Mouse (Mus musculus) cerebellum, adult (tissue): ENCODE measurements at regions not wholly inside any gene's neighbourhood (a gene's known extent, or its start where the extent isn't known, plus 50 kb on each side); places are given as distances from the start of the nearest gene placed in this dataset.
"Not testable (repeated sequence)": the region's sequence is repeated elsewhere in the genome, so short reads cannot be mapped to it uniquely, and the experiment has no call there.

Experiments
- ATAC-seq: cut with Nextera tagmentation; 2 replicates; pipeline ENCODE4 v1.9.2; 2017; ENCODE audit warnings: mild to moderate bottlenecking, moderate library complexity, mixed read lengths; ENCODE audit not compliant: insufficient number of reproducible peaks, low FRiP score, low TSS enrichment

DNA sequence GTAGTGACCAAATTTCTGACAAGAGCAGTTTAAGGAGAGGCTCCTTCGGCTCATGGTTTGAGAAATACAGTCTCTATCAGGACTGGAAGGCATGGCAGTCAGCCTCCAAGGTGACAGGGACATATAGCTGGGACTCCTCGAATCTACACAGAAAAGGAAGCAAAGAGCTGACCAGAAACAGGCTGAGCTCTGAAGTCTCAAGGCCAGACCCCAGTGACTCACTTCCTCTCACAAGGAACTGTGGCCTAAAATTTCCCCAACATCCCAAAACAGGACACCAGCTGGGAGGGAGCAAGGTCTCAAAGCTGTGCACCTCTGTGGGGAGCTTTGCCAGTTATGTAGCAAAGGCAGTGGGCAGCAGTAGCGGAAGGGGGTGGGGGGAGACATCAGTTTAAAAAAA lies 110.7 kb downstream of the Sox4 start:
- ATAC-seq: no peak

DNA sequence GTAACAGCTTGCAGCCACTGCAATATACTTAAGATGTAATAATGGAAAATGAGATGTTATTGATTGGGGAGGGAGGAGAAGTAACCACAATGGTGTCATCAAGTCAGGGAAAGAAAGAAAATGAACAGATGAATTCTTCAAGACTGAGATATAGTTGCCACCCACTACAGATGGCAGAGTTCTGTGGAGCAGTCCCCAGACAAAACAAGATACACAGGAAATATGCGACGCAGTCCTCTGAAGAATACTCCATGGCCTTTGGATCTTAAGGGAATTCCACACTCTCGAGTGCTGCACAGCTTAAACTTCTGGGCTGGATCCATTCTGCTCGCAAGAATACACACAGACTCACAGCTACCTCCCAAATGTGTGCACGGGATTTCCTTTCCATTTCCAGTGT lies 113.4 kb downstream of the Sox4 start:
- no peak for ATAC-seq

DNA sequence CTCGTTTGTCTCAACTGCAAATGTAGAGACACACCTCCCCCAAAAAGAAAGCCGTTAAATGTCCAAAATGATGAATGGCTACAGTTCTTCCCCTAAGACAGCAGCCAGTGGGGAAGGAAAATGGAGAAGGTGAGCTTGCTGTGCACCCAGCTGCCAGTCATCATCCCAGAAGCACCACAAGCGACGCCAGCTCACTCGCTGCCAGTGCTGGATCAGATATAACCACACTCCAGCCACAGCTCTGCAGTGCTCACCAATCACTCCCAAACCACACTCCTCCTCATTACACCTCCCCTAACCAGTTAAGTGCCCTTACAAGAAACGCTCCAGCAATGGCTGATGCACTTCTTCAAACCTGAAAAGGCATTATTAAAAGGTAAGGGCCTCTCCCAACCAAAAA lies 114.4 kb downstream of the Sox4 start:
- no peak for ATAC-seq

DNA sequence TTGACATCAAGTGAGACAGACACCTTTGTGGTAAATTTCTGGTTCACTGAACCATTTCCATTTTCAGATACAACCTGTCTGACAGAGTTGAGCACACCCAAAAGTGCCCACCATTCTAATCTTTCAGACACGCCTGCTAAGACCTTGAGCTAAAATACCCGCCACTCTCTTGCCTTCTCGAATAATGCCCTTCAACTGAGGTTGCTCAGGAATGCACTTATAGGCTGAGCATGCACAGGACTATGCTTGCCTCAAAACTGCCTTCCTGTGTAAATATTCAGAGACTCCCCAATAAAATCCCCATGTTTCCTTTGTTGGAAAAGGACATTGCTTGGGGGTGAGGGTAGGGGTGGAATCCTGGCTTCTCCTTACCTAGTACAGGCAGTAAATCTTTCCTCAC lies 115.3 kb downstream of the Sox4 start:
- ATAC-seq: no peak

DNA sequence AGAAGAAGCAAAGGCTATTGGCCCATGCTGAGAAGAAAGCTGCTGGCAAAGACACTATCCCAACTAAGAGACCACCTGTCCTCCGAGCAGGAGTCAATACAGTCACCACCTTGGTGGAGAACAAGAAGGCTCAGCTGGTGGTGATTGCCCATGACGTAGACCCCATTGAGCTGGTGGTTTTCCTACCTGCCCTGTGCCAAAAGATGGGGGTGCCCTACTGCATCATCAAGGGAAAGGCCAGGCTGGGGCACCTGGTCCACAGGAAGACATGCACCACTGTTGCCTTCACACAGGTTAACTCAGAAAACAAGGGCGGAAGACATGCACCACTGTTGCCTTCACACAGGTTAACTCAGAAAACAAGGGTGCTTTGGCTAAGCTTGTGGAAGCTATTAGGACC lies 116.3 kb downstream of the Sox4 start:
- not testable (repeated sequence) for ATAC-seq

DNA sequence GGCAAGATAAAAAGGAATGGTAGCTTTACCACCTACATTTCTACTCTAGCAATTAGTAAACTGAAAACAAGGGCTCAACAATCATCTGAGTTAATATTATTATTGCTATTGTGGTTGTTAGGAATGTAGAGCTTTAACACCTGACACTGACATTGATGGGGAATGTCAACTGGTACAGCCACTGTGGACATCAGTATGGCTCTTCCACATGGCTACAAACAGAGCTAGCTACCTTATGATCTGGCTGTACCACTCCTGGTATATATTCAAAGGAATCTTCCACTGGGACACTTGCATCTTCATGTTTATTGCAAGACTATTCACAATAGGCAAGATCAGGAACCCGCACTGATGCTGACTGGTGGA lies 119.8 kb downstream of the Sox4 start:
- ATAC-seq: no peak

DNA sequence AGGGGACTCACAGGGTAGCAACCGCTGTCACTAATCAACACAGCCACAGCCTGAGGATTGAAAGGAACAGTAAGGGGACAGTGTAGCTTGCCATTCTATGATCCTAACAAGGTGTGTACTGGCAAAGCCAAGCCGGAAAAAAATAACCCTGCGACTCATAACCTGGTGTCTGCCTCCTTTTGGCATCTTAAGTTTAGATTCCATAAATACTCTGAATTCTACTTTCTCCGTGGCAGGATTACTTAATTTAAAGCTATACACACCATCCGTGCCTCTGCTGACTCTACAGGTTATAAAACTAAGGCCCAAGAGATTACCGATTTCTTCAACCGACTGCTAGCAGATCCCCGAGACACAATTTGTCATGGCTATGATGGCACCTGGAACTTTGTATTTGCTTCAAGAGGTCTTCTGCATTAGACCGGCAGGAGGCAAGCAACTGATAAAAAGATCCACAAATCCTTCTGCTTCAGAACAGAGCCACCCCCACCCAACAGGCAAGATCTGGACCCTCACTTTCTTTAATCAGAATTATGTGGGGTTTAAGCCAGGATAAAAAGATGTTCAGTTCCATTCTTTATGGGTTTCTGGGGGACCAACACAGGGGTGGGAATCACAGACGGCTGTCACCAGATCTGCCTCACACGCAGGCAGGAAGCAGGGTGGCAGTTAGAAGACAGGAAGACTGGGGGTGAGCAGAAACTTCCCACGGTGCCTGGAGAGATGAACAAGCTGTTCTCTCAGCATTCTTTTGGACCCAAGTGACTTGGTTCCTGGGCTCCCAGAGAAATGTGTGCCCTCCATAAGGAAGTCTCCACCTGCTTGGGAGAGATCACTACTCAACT lies 120.4 kb downstream of the Sox4 start:
- no peak for ATAC-seq

DNA sequence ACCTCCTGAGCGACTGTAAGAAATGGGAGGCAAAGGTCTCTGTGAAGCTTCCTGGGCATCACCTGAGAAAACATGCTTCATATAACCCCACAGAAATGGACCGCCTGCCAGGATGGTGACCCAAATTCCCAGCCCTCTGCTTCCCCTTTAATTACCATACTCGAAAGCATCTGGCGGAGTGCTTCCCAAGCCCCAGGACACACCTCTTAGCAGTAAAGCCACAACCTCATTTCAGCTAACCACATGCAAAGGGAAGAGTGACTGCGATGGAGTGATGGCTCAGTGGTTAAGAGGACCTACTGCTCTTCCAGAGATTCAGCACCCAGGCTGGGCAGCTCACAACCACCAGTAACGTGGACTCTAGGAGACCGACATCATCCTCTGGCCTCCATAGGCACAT lies 127.2 kb downstream of the Sox4 start:
- ATAC-seq: no peak

DNA sequence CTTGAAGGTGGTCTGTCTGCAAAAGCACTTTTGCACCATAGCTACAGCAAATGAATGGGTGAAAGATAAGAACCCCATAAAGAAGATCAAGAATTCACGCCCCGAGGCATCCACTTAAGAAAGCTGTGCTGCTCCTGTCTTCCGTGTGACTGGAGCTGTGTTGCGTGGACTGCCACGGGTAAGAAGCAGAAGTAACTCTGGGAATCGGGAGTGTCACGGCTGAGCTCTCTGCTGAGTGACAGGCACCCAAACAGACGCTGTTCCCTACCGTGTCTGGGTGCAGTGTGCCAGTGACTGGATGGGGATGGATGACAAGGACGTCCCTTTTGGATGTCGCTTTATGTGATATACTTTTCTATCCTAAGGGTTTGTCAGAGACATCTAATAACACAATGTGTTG lies 129.5 kb downstream of the Sox4 start:
- no peak for ATAC-seq

DNA sequence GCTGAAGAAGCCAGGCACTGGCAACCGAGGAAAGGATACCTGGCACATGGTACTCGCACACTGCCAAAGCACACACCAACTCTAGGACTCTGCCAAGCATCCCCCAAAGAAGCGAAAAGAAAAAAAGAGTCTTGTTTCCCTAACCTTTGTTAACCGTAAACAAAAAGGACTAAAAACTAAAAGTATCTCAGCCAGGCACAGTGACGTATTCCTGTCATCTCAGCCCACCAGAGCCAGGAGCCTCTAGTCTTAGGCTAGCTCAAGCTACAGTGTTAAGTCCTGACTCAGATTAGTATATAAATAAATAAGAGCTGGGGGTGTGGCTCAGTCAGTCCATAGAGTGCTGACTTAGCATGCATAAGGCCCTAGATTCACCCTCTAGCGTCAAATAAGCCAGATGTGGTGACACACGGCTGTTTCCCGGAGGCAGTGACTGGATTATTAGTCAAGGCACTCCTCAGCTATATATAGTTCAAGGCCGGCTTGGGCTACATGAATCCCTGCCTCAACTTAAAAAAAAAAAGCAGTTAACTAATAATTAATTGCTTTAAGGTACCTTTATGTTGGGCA lies 130.1 kb downstream of the Sox4 start:
- no peak for ATAC-seq

DNA sequence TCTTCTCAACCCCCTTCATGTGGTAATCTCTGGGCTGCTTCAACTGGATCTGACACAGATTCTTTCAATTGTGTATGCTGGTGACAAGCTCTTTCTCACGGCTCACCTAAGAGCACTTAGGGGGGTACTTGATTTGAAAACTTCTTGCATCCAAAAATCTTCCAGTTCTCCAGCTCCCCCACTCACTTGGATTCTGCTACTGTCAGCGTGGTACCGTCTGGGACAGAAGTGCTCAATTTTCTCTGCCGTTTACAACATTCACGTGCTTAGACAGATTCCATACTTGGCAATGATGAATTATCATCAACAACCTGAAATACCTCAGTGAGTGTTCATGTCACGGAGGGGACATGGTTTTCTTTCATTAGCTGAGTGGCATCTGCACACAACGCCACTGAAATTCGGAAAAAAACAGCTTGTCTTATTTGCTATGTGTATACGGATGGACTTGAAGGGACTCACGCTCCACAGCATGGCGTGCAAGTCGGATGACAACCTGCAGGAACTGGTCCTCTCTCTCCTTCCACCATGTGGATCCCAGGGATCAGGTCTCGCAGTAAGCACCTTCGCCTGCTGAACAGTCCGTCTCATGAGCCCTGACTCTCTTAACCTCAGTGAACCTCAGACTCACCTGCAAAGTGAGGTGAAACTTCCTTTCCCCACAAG lies 132.5 kb downstream of the Sox4 start:
- no peak for ATAC-seq

DNA sequence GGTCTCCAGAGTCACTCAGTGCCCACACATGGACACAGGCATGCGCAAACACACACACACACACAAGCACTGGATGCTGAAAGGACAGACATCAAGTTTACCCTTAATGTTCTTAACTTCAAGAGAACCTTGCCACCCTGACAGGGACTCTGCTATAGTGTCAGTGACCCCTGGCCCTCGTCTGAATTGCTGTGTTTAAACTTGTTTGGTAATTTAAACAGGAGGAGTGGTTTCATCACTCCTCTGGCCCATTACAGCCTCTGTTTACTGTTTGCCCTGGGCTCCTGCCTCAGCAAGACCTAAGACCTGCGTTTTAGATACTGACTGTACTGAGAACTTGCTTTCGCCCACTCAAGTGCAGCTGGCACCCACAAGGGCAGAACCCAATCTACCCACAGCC lies 139.4 kb downstream of the Sox4 start:
- ATAC-seq: no peak

DNA sequence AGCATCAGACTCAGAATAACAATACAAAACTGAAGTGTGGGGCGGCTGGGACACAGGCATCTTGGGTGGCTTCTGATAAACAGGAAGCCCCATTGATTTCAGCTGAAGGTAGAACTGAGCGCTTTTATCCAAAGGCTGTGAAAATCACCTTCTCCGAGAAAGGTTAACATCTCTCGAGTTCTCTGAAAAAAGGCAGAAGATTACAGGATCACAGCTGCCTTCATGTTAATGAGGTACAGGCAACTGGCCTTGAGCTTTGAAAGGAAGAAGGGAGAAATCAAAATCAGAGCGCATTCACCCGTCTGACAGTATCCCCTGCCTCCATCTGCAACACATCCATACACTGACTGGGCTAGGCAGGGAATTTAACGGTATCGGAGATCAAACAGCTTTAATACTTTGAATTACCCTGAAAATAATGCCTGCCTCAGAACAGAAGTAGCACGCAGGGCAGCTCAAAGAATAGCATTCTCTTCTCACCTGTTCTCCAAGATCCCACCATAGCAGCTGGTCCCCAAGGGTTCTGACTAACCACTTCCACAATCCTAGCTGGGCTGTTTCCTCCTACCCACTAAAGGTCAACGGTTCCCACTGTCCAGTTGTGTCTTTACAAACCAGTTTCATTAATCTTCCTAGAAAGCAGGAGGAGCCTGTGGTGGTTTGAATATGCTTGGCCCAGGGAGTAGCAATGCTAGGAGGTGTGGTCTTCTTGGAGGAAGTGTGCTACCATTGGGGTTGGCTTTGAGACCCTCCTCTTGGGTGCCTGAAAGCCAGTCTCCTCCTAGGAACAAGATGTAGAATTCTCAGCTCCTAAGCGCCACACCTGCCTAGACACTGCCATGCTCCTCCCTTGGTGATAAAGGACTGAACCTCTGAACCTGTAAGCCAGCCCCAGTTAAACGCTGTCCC lies 141.6 kb downstream of the Sox4 start:
- no peak for ATAC-seq

DNA sequence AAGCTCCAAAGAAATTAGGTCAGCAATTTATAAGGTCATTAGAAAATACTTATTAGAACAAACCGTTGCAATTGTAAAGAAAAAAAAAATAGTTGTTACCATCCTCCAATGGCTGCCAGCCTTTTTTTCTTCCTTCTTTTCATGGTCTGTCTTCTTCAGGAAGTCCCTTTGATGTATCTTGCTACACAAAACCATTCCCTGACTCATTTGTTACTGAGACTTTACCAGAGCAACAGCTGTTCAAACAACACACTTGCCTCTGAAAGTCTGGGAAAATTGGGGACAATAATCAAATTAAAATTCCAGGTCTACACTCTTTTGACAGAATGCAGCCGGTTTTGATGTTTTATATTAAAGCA lies 142.5 kb downstream of the Sox4 start:
- no peak for ATAC-seq

DNA sequence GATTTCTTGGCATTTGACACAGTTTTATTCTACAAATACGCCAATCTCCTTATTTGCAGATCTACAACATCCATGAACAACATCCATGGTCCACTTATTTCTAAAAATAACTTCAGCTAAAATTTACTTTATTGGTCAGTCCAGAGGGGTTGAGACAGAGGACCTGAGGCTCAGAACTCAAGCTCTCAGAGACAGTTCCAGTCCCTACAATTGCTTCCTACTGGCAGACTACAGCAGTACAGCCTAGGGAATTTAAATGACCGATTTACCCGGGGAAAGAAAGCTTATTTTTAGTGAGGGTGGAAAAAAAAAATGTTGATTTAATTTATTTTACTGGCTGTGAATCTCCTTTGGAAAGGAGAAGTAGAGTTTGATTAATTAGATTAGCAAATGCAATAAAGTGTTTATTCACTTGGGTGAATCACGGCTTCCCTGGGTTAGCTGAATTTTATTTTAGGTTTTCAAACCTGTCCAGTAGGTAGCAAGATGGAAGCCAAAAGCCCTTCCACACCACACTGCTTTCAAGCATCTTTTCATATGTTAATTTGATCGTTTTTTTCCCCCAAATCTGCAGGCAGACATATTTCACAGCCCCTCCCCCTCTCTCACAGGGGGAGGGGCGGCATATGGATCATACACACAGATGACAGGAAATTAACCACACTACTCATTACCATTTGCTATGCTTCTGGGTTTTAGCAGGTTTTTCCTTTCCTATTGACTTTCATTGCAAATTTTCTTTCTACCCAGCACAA lies 143.0 kb downstream of the Sox4 start:
- ATAC-seq: no peak

DNA sequence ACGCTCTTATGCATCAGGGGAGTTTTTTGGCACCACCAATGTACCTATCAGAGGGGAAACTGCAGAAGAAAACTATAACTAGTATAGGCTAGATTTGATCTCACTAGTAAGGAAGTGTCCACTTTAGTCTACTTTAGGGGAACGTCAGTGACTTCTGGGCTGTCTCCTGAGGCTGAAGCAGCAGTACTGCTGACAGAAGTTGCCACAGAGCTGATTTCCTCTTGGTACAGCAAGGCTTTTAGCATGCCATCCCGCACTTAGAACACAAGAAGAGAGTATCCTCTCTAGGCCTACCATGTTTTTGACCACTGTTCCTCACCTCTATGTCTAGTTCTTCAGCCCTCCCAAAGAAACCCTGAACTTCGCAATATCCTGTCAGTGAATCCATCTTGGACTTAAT lies 148.2 kb downstream of the Sox4 start:
- ATAC-seq: no peak

DNA sequence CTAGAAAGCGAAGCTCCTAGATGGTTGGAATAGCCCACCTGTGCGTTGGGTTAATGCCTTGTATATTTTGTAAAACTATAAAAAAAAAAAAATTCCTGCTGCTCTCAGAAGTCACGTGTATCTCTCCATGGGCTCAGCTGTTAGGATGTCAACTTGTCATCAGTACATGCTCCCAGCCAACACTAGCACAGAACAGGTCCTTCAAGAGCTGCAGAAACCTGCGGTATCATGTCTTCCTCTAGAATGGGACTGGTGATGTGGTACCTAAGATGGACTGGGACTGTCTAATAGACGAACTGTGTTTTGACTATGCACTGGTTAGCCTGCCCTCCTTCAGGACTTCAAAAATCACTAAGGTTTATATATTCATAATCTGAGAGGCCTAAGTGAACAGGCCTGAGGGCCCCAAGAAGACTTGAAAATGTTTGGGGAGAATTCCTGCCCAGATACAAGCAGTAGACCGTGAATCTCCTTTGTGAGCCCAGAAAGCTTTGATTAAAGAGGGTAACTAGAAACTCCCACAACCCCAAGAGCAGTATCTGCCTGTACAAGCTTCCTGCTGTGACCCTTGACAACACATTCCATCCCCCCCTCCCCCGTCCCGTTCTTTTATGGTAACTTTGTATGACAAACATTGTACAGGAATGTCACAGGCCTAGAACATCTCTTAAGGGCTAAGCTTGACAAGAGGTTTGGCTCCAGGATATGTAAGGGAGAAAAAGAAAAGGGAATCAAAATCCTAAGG lies 152.1 kb downstream of the Sox4 start:
- no peak for ATAC-seq

DNA sequence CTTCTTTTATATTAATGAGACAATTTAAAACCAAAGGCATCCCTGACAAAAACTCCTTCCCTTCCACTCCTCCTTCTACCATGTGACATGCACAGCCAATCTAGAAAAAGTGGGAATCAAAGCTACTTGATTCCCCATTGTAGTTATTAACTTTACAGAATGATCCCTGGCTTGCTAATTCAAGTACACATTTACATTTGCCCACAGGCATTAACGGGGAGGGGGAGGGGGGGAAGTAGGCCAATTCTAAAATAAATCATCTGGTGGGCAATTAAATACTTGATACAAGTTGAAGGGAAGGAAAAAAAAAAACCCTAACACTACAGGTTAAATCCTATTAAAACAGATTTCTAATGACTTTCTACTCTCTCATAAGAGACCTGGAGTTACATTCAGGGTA lies 152.8 kb downstream of the Sox4 start:
- ATAC-seq: no peak

DNA sequence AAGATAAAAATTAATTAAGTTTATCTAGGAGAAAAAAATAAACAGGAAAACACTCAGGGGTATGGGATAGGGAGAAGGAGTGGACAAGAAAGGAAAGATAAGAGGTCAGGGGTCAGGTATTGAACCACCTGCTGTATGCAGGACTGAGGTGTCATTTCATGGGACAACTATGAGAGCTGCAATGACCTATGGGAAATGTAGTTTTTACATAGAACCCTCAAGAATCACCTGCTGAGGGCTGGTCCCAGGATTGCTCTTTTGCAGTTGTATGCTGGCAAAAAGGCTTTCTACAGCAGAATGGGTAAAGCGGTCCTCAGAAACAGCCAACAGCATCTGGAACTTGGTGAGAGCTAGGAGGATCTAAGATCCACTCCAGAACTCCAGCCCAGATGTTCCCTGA lies 154.0 kb downstream of the Sox4 start:
- no peak for ATAC-seq
